Mouse (Mus musculus) ES-E14 (cell line): Measurements from ENCODE around the gene Gpr183. TPM values are rescaled to one million over a fixed set of nuclear protein-coding genes. Genes with fewer than 3 reads are reported as not detected.

Experiments
- DNase-seq: peaks from one replicate; pipeline ENCODE4 v3.0.0-alpha.2; 2013; ENCODE audit warnings: low read depth, low spot score
- H3K27ac ChIP-seq: 2 replicates; pipeline ENCODE4 v1.5.1; 2012; ENCODE audit warnings: low read depth, mild to moderate bottlenecking, low read length, moderate library complexity, mixed read lengths; ENCODE audit not compliant: poor library complexity, insufficient read depth, severe bottlenecking
- H3K36me3 ChIP-seq: 2 replicates; pipeline ENCODE4 v1.6.1; 2012; ENCODE audit warnings: mild to moderate bottlenecking, low read length, moderate library complexity, mixed read lengths; ENCODE audit not compliant: control insufficient read depth, poor library complexity, insufficient read depth, severe bottlenecking
- H3K4me1 ChIP-seq, 2 experiments: fragments of 150-350 bp in 1 of 2; sonication (generic) in 1 of 2; 2 replicates each; pipeline ENCODE4 v1.6.1; 2012; ENCODE audit warnings: low read length in 2 of 2, mild to moderate bottlenecking in 1 of 2, mixed read lengths in 1 of 2; ENCODE audit not compliant: control insufficient read depth in 2 of 2, insufficient read depth in 2 of 2, poor library complexity in 1 of 2
- H3K4me3 ChIP-seq, 2 experiments: fragments of 150-350 bp in 1 of 2; sonication (generic) in 1 of 2; 2 replicates each; pipeline ENCODE4 v1.5.1; 2012; ENCODE audit warnings: low read length in 2 of 2, low read depth in 1 of 2, mild to moderate bottlenecking in 1 of 2, mixed read lengths in 1 of 2; ENCODE audit not compliant: insufficient read depth in 1 of 2, poor library complexity in 1 of 2, severe bottlenecking in 1 of 2
- H3K9ac ChIP-seq: 2 replicates; pipeline ENCODE4 v1.6.1; 2012; ENCODE audit warnings: low read depth, mild to moderate bottlenecking, low read length, mixed read lengths; ENCODE audit not compliant: poor library complexity, insufficient read depth, severe bottlenecking
- H3K9me3 ChIP-seq: fragments of 150-350 bp; sonication (generic); 2 replicates; pipeline ENCODE4 v1.6.1; 2012; ENCODE audit warnings: low read depth, mild to moderate bottlenecking, low read length; ENCODE audit not compliant: control insufficient read depth, insufficient read depth
- CHD2 ChIP-seq: IDR thresholded peaks from 2 replicates; pipeline ENCODE4 v1.6.1; 2014; ENCODE audit warnings: mild to moderate bottlenecking, low read depth, low read length, inconsistent platforms
- HCFC1 ChIP-seq: IDR thresholded peaks from 2 replicates; pipeline ENCODE4 v1.6.1; 2012; ENCODE audit warnings: low read length, inconsistent platforms, borderline replicate concordance; ENCODE audit not compliant: insufficient read depth
- MAFK ChIP-seq: IDR thresholded peaks from 2 replicates; pipeline ENCODE4 v1.6.1; 2014; ENCODE audit warnings: mild to moderate bottlenecking, low read depth, low read length, inconsistent platforms; ENCODE audit not compliant: insufficient read depth
- ZC3H11A ChIP-seq: IDR thresholded peaks from 2 replicates; pipeline ENCODE4 v1.6.1; 2012; ENCODE audit warnings: low read depth, mild to moderate bottlenecking, inconsistent platforms, low read length, borderline replicate concordance
- ZNF384 ChIP-seq: IDR thresholded peaks from 2 replicates; pipeline ENCODE4 v1.6.1; 2012; ENCODE audit warnings: low read depth, low read length, inconsistent platforms
- in situ Hi-C, 2 experiments: fragments of 600-800 bp; cut with MboI; formaldehyde crosslinking; loops; one replicate each; pipeline ENCODE4 v1.15.1; 2025; ENCODE audit warnings: low sequenced_read_pairs in 2 of 2, inconsistent platforms in 1 of 2; ENCODE audit not compliant: unreplicated experiment in 2 of 2
- total RNA-seq: library from RNA; depleted of rRNA; stranded (reverse); fragments of 300-350 nt; gene quantifications from 2 replicates; pipeline ENCODE4 v1.2.3, GENCODE M21; 2012

Gene Gpr183
- total RNA-seq, 1 experiment: 0.45 TPM

DNA sequence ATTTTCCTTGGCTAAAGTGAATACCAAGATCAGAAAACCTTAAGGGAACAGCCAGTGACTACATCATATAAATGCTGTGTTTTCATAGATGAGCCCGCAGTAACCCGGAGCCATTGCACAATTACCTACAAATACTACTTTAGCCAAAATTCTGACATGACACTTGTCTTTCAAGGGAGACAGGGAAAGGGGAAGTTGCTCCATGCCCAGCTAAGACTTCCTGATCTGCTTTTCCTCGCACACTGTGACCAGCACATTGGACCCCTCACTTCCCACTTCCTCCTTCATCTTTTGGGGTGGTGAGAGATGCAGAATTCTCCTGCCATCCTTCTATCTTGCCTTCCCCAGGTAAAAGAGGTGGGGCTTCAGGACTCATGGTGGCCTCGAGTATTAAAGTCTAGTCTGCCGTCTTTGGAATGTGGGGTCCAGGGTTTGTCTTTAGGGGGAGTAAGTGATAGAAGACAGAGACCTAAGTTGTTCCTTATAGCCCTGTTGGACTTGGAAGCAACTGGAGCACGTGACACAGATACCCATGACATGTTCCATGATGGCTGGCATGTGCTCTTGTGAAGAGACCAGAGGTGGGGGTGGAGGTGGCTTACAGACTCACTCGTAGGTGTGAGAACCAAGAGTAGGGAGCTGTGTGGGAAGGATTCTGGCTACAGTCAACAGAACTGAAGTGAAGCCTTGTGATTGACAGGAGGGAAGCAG lies 30.0 kb upstream of the Gpr183 start:
- no peak overlapping the region for H3K9ac ChIP-seq
- H3K27ac ChIP-seq: no peak overlapping the region
- DNase-seq: no peak
- H3K4me1 ChIP-seq: no peaks in the 10 kb centered on the region
- peaks cover 6% of the 10 kb centered on the region; the same call in 1 of the 2 replicates for H3K36me3 ChIP-seq
- no peak for TF ChIP-seq ZC3H11A
- no peak for TF ChIP-seq HCFC1
- no peak for TF ChIP-seq MAFK
- TF ChIP-seq ZNF384: no peak
- TF ChIP-seq CHD2: no peak
- in situ Hi-C loops: no loop called here
- H3K9me3 ChIP-seq: no peaks in the 10 kb centered on the region
- H3K4me3 ChIP-seq: no peak overlapping the region

DNA sequence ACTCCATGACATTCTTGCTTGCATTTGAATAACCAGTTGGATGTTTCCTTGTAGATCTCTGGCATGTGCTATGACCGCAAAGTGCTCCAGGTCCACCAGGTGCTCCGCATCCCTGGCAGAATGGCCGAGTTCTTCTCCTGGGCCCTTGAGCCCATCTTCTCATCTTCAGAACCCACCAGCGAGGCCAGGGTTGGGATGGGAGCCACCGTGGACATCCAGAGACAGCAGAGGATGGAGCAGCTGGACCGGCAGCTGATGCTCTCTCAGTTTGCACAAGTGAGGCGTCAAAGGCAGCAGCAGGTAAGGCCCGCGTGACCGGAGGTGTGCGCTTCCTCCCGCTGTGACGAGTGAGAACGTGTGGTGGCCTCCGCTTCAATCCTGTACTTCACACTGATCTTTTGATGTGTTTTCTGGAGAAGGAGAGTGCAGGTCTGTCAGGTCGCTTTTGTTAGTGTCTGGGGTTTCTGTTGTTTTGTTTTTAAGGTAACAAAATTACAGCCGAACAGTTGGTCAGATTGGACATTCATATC lies 29.2 kb upstream of the Gpr183 start:
- DNase-seq: no peak
- H3K4me1 ChIP-seq: no peaks in the 10 kb centered on the region
- in situ Hi-C loops: no loop called here
- H3K36me3 ChIP-seq: peaks cover 6% of the 10 kb centered on the region; the same call in 1 of the 2 replicates
- TF ChIP-seq HCFC1: no peak
- TF ChIP-seq CHD2: no peak
- no peak for TF ChIP-seq ZC3H11A
- no peak for TF ChIP-seq ZNF384
- TF ChIP-seq MAFK: no peak
- H3K27ac ChIP-seq: no peak overlapping the region
- H3K9ac ChIP-seq: no peak overlapping the region
- no peaks in the 10 kb centered on the region for H3K9me3 ChIP-seq
- H3K4me3 ChIP-seq: no peak overlapping the region

DNA sequence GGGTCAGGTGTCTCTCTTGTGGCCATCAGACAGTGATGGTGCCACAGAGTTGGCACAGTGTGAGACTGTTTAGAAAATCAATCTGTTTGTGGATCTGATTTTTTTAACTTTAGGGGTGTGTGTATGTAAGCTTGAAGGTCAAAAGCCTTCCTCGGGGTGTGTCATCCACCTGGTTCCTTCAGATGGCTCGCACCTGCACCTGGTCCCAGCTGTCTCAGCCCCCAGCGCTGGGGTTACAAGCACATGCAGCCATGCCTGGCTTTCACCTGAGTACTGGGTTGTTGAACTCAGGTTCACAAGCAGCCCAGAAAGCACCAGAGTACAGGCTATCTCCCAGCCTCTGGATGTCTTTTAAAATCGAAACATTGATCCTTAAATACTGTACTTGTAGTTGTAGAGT lies 28.6 kb upstream of the Gpr183 start:
- Histone ChIP-seq H3K27ac (no peak overlapping the region), H3K36me3 (peaks cover 6% of the 10 kb centered on the region; the same call in 1 of the 2 replicates), H3K9ac (no peak overlapping the region), H3K4me3 (no peak overlapping the region), H3K9me3 (no peaks in the 10 kb centered on the region), H3K4me1 (no peaks in the 10 kb centered on the region)
- TF ChIP-seq ZNF384 (no peak), MAFK (no peak), HCFC1 (no peak), ZC3H11A (no peak), CHD2 (no peak)
- in situ Hi-C loops: no loop called here
- no peak for DNase-seq

DNA sequence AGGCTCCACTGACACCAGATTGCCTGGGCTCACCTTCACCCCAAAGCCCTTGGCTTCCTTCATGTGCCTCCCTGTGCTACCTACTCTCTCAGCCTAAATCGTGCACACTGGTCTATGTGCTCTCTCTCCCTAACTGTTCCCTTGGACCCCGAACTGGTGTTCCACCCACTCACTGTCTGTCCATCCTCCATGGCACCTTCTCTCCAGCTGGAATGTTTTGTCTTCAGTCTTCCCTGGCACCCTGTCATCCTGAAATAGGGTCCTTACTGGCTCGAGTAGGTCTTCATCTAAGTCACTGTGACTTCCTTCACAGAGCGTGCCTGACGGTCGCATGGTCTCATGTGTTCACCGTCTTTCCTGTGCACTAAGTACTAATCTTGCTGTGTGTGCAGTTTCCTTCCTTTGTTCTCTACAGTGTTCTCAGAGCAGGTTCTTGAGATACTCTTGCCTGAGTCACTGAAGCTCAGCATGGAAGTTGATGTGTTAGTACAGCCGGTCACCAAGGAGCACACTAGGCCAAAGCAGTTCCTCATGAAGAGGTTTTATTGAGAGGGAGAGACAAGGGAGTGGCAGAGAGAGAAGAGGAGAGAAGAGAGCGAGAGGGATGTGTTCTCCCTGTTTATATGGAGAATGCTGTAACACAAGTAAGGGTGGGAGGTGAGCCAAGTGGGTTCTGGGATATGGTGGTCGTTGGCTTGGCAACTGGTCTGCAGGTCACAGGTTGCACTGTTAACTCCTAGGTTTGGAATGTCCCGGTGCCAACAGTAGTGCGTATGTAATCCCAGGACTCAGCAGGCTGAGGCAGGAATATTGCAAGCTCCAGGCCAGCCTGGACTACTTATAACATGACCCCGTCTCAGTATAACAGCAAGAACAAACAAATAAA lies 27.6 kb upstream of the Gpr183 start:
- no peaks in the 10 kb centered on the region for H3K9me3 ChIP-seq
- no peak overlapping the region for H3K4me3 ChIP-seq
- no peaks in the 10 kb centered on the region for H3K4me1 ChIP-seq
- H3K27ac ChIP-seq: no peak overlapping the region
- no peak for TF ChIP-seq CHD2
- TF ChIP-seq HCFC1: no peak
- TF ChIP-seq ZC3H11A: no peak
- TF ChIP-seq ZNF384: no peak
- TF ChIP-seq MAFK: no peak
- no peak overlapping the region for H3K9ac ChIP-seq
- in situ Hi-C loops: no loop called here
- no peak for DNase-seq
- H3K36me3 ChIP-seq: peaks cover 6% of the 10 kb centered on the region; the same call in 1 of the 2 replicates
